Mouse (Mus musculus): ENCODE results near the gene Syndig1l.

The Syndig1l gene

DNA sequence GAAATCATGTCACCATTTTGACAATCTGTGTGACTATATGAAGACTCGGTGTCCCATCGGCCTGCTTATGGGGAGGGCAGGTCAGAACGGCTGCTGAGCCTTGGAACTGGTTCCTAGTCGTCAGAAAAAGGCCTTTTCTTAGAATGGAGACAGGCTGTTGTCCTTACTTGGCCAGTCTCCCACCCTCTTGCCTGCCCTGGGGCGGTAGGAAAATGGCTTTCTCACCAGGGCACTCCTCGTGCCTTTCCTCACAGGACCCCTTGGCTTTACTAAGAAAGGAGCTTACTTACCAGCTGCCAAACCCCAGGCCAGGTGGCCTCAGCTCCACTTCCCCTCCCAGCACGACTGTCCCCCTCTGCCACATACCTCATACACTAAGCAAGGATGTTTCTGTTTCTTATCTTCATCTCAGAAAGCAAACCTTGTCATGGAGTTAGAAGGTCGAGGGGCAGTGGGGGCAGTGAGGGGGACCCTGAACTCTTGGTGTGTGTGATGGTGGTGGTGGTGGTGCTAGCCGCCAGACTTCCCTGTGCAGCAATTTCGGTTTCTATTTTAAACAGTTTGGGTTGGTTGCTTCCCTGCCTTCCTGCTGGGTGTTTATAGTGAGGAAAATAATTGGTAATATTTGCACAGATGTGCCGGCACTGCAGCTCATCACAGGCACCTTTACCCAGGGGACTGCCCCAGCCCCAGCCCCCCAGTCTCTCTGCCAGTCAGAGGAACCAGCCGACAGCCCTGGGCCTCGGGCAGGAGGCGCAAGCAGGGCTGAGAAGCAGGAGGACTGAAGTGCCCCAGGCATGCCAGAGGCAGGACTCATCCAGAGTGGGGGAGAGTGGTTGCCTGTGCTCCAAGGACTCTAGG lies 23.7 kb downstream of the Syndig1l start:
- DNase-seq (ENCODE audit: low spot score in 2 of 2): no peak

DNA sequence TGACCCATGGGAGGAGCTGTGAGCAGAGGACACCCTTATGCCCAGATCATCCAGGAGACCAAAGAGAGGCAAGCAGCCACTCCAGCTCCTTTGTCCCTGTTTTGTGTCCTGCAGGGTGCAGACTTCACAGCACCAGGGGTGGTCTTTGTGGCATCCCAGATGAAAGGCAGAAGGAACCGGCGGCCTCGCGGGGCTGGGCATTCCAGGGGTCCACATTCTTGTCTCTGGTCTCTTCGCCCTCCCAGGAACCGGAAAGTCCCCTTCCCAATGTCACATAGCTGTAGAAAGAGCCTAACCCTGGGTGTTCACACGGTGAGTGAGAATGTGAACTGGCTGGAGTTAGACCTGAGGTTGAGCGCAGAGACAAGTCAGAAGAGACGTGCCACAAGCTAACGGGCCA lies 27.0 kb downstream of the Syndig1l start:
- DNase-seq (ENCODE audit: low spot score in 2 of 2): no peak

DNA sequence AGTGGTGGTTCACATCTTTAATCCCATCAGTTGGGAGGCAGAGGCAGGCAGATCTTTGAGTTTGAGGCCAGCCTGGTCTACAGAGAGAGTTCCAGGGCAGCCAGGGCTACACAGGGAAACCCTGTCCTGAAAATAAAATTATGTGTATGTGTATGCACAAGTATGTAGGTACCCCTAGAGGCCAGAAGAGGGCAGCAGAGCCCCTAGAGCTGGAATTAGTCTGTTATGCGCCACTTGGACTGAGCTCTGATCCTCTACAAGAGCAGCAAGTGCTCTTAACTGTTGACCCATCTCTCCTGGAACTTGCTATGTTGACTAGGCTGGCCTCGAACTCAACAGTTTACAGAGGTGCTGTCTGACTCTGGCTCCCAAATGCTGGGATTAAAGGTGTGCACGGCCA lies 28.1 kb downstream of the Syndig1l start:
- DNase-seq (ENCODE audit: low spot score in 2 of 2): no peak

DNA sequence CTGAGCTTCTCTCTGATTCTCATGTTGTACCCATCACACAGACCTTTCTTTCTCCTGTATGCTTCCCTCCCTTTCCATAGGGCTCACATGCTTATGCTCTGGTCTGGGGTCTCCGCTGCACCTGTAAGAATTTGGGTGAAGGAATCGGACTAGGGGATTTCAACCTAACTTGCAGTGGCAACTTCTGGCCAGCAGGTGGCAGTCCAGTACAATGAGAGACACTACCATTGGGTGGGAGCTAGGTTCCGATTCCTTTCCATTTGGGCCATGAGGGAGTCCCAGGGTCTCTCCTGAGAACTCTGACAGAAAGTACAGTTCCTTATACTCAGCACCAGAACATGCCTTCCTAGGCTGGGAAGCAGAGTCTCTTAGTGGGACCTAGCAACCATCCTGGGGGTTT lies 44.7 kb downstream of the Syndig1l start:
- DNase-seq (ENCODE audit: low spot score in 2 of 2): peak; percentile 53 to 64

DNA sequence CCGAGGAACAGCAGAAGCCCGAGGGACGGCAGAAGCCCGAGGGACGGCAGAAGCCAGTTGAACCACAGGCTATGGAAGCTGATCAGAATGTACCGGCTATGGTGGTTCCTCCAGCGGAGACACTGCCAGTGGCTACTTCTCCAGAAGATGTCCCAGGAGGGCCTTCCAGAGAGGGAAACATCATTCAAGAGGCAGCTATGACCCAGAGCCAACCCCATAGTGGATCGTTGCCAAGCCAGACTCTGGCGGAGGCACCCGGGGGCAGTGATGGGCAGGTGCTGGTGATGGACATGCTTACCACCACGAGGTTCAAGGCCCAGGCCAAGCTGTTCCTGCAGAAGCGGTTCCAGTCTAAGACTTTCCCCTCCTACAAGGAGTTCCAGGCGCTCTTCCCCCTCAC lies 48.4 kb downstream of the Syndig1l start:
- no peak for DNase-seq (ENCODE audit: low spot score in 2 of 2)

DNA sequence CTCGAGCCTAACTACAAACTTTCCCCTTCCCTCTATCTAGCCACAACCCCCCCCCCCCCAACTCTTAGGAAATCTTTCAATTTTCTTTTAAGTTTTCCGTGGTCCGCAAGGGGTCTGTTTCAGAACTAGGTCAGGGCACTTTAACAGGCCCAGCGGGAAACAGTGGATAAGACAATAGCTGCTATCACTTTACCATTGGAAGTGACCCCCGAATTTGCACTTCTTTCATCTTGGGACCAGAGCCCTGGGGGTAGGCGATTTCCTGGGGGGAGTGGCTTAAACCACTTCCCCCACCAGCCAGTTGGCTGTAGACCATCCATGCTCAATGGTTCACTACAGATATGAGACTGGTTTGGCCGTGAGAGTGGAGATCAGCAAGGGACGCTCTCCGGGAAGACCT lies 58.0 kb downstream of the Syndig1l start, which contains the start of gene Vrtn:
Gene Vrtn (plus strand): TSS at position 366 of the 400 bp plus-strand sequence.
- no peak for DNase-seq (ENCODE audit: low spot score in 2 of 2)

DNA sequence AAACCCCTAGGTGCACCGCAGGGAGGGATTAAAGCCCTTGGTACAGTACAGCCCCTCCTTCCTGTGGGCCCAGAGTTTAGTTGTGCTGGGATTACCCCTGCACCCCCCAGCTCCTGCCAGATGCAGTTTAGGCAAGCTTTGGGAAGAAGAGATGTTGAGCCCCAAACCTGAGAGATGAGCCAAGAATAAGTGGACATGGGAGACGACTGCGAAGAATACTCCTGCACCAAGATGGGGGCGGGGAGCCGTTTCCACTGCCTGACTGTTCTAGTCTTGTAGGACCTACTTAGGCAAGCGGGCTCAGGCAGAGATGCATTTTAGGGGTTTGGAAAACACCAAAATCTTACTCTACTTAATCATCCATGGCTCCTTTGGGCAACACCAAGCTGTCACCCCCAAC lies 58.4 kb downstream of the Syndig1l start:
- no peak for DNase-seq (ENCODE audit: low spot score in 2 of 2)

DNA sequence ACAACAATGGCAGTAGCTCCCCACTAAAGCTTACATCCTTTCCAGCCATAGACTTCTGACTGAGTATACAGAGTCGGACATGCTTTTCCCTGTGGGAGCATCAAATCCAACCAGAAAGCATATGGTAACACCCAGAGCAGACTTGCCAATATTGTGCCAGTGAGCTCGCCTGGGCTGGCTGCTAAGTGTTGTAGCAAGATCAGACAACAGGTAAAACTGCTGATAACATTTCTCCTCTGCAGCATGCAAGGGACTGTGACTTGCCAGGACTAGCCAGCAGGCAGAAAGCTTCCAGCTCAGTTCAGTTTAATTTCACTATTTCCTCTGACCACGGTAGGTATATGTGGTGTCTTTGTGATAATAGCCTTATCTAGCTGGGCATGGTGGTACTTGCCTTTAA lies 66.8 kb downstream of the Syndig1l start:
- no peak for DNase-seq (ENCODE audit: low spot score in 2 of 2)
